Mouse (Mus musculus) small intestine, adult 2 months (tissue): ENCODE results near the gene Kptn.

Experiments
- CTCF ChIP-seq: fragments of 200-500 bp; IDR thresholded peaks from 2 replicates; pipeline ENCODE4 v1.5.1; 2012; ENCODE audit warnings: low read depth, mild to moderate bottlenecking, control low read depth, inconsistent platforms, low read length, moderate library complexity, mixed read lengths; ENCODE audit not compliant: insufficient replicate concordance, insufficient read length; ENCODE audit errors: extremely low read depth
- POLR2A ChIP-seq: fragments of 200-500 bp; IDR thresholded peaks from 2 replicates; pipeline ENCODE4 v1.6.1; 2012; ENCODE audit warnings: low read depth, mild to moderate bottlenecking, control low read depth, inconsistent platforms, low read length, moderate library complexity

DNA sequence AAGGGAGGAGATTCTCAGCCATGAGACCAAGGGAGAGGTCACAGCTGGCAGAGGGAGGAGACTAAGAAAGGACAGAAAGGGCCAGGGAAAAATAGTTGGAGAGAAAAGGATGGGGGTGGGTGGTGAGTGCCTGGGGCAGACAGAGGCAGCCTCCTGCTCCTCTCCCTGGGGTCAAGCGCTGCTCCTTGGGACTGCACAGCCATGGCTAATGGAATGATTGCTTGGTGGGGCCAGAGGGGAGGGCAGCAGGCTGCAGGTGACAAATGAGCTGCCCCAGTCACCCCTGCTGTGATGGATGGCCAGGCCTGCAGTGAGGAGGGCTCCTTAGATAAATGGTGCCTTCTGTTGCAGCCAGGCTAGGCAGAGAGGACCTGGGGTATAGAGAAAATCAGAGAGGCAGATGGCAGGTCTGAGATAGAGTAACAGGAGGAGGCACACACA, 52.5 kb downstream of the Kptn start:
- TF ChIP-seq CTCF (no peak), POLR2A (no peak)
